Mouse (Mus musculus) ES-Bruce4 (cell line): ENCODE data around the gene Gm8909.

Experiments used
- CTCF ChIP-seq: IDR thresholded peaks from one replicate; pipeline ENCODE4 v1.8.1; 2011; ENCODE audit warnings: low read depth, low read length
- EP300 ChIP-seq: IDR thresholded peaks from 2 replicates; pipeline ENCODE4 v1.6.1; 2011; ENCODE audit warnings: low read depth, low read length; ENCODE audit not compliant: insufficient read depth

GRCm38 (mm10) chr17:36168039-36168652 lies at the start of gene Gm8909:
- TF ChIP-seq CTCF (no peak), EP300 (no peak)
